Mouse (Mus musculus): ENCODE results near the gene Spata18. TPM values are rescaled to one million over a fixed set of nuclear protein-coding genes. Genes with fewer than 3 reads are reported as not detected.
A peak's percentile ranks its signal among the peaks of the same experiment; 100 is the strongest.

Spata18 gene
- total RNA-seq, 2 experiments from 2014 or later: 0.16 TPM; not detected in 1

DNA sequence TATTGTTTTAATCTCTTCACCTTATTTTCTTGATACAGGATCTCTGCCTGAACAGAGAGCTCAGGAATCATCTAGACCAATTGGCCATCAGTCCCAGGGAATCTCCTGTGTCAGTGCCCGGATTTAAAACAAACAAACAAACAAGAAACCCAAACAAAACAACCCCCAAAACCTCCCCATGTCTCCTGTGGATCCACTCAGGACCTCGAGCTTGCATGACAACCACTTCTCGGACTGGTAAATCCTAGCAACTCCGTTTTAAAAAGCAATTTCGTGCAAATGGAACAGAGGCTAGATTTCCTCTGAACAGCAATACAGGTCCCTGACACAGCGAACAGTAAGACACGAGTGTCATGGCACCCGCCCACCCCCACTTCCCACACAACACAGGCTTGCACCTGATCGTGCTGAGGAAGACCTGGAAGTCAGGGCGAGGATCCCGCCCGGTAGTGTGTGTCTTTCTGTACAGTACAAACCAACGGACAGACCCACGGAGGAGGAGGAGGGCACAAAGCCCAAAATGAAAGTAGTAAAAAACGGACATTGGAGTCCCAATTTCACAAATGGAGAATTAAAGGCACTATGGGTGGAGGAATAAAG is 714 bp upstream of the Spata18 start:
- intact Hi-C loops (cut with DNase I): no loop called here
- DNase-seq (ENCODE audit: low spot score in 2 of 2): no peak

DNA sequence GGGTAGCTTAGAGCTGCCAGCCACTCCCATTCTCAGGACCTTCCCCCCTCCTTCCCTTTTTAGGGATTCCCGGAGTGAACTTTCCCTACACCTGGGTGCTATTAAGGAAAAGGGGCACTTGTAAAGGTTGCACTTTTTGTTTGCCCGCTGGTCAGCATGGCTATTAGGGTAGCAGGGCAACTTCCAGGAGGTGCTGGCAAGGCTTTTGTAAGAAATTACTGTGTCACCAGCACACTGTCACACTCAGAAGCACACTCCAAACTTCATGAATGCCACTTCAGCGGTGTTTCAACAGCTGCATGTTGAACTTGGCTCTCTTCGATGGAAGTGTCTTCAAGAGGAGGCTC is 649 bp downstream of the Spata18 start:
- intact Hi-C loops (cut with DNase I): no loop called here
- DNase-seq (ENCODE audit: low spot score in 2 of 2): no peak

DNA sequence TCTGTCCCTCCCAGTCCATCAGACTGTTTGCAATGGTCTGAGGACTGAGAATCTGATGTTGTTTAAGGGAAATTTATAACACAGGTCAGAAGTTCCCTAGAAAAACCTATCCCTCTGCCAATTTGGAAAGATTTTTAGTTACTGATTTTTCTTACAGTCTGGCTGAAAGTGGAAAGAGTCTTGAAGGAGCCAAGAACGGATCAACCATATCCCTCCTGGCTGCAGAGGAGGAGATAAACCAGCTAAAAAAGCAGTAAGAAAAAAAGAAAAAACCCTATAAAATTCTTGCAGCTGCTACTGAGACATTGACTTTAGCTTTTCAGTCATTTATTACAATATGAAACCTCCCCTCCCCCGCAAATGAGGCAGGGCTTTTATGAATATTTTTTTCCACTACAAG is 15.5 kb downstream of the Spata18 start:
- intact Hi-C loops (cut with DNase I): no loop called here
- DNase-seq (ENCODE audit: low spot score in 2 of 2): no peak

DNA sequence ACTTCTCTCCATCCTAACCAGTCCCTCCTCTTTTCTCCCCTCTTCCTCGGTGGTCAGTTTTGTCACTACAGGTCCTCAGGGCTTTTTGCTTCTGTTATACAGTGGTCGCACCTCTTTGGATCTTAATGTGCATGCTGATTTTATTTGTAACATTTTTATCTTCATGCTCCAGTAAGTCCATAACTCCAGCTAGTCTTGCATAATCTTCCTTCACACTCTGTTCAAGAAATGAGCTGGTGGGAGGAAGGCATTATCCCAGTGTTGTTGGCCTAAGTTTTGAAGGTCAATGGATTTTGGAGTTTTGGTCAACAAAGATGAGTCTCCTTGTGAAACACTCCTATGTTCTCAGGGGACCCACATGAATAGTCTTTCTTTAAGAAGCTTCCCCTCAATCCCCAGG is 16.7 kb downstream of the Spata18 start:
- intact Hi-C loops (cut with DNase I): no loop called here
- peak in 1 of 2 experiments; percentile 17 for DNase-seq (ENCODE audit: low spot score in 2 of 2)

DNA sequence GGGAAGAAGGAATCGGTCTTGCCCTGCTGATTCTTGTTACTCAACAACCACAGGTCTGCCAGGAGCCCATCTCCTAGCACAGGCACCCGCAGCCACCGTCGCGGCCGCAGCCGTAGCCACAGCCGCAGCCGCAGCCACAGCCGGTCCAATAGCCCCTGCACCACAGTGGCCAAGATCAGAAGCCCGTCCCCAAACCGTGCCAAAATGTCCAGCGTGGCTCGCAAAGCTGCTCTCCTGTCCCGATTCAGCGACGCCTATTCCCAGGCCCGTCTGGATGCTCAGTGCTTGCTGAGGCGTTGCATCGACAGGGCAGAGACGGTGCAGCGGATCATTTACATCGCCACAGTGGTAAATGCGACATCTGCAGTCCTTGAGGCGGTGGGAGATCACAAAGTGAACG is 18.2 kb downstream of the Spata18 start:
- no peak for DNase-seq (ENCODE audit: low spot score in 2 of 2)
- intact Hi-C loops (cut with DNase I): no loop called here

DNA sequence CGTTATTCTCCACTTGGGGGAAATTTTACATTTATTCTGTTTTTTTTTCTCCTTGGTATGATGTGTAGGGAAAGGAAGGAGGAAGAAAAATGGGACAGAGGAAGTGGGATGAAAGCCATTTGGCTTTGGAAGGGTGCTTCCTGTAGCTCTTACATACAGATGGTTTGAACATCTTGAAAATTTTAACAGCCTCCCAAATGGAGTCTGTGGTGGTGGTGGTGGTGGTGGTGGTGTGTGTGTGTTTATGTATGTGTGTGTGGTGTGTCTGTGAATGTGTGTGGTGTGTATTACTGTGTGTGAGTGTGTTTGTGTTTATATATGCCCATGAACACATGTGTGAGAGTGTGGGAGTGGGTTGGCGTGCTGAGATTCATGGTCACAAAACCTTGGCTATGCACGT is 24.4 kb downstream of the Spata18 start:
- peak in 1 of 2 experiments; percentile 39 for DNase-seq (ENCODE audit: low spot score in 2 of 2)
- intact Hi-C loops (cut with DNase I): no loop called here

DNA sequence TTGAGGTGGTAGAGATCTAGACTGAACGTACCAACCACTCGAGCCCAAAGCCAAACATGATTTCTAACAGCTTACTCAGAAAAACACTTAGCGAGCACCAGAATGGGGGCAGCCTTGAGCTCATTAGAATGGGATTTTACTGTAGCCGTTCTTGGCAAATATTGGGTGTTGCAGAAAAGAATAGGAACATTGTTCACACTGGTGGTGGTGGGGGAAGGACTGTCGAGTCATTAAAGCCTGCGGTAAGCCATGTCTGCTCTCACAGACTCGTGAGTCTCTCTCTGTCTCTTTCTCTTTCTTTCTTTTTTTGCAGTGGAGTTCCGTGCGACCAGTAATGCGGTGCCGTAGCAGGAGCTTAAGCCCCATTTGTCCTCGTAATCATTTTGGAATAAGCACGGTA is 25.4 kb downstream of the Spata18 start:
- DNase-seq (ENCODE audit: low spot score in 2 of 2): peak in 1 of 2 experiments; percentile 19
- intact Hi-C loops (cut with DNase I): no loop called here

DNA sequence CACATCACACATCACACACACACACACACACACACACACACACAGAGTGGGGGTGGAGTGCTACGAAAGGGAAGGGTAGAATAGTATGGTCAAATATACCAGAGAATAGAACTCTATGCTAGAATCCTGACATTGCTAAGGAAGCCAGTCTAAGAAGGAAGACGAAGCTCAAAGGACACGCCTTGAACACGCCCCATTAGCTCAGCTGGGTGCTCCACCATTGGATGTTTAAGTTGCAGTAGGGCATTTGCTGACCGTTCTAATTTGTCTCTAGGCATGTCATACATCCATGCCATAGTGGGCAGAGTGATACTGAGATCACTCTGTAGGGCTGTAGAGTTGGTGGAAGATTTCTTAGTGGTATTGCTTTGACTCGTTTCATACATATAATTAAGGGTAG is 32.0 kb downstream of the Spata18 start:
- intact Hi-C loops (cut with DNase I): no loop called here
- DNase-seq (ENCODE audit: low spot score in 2 of 2): no peak

DNA sequence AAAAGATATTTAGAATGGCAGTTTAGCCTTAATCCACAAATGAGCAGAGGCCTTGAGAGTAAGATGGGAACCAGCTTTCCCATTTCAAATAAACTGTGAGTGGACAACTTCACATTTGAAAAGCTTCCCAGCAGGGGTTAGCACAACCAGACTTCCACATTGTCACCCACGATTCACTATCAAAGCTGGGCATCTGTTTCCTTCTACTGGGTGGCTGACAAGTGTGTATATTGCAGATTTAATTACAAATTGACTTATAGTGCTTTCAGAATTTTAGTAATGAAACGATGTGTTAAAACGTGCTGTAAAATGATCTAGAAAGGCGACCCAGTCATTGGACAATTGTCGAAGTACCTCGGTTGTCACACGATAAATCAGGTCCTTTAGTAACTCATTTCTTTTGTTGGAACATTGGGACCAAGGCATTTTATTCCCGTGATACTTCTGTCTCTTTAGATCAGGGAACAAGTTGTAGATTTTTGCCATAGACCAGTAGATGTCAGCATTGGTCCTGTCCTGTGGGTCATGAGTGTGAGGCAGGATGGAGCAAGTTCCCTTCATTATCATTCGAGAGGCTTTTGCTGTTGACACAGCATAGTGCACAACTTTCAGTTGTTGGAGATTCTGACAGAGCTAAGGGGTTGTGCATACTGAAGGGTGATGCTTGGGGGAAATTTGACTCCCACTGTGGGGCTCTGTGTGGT is 32.7 kb downstream of the Spata18 start:
- DNase-seq (ENCODE audit: low spot score in 2 of 2): no peak
- intact Hi-C loops (cut with DNase I): no loop called here

DNA sequence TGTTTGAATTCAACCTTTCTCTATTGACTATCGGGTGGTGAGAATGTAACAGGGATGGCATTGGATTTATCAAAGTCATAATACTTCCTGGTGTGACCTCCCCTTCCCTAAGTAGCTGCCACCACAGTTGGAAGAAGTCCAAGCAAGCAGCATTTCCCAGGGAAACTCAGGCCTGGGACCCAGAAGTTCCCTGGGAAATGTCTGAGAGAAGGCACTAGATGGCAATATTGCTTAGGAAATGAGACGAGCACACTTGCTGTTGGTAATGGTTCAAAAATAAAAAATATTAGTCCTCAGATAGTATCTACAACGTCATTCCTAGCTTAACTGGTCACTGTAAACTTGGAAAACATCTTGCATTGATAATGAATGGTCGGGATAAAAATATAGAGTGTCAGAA is 35.0 kb downstream of the Spata18 start:
- intact Hi-C loops (cut with DNase I): loop anchor here (5.0 kb wide), 4 partner anchors 66 to 1471 kb away; no protein-coding TSS in a partner anchor
- DNase-seq (ENCODE audit: low spot score in 2 of 2): no peak

DNA sequence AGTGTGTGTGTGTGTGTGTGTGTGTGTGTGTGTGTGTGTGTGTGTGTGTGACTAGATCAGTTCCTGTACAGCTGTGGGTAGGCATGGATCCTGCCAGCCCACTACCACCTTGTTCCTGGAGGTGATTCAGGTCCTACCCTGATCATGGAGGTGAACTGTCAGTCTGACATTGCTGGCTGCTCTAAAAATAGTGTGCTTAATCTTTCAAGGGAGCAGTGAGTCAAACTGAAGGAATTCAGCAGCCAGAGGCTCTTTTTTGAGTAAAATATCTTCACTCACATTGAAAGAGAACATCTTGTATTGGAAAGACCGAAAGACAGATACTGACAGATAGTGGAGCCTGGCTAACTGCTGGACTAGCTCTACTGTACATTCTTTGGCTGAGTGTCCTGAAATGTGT is 37.4 kb downstream of the Spata18 start:
- no peak for DNase-seq (ENCODE audit: low spot score in 2 of 2)
- intact Hi-C loops (cut with DNase I): loop anchor here (5.0 kb wide), 4 partner anchors 64 to 1469 kb away; no protein-coding TSS in a partner anchor

DNA sequence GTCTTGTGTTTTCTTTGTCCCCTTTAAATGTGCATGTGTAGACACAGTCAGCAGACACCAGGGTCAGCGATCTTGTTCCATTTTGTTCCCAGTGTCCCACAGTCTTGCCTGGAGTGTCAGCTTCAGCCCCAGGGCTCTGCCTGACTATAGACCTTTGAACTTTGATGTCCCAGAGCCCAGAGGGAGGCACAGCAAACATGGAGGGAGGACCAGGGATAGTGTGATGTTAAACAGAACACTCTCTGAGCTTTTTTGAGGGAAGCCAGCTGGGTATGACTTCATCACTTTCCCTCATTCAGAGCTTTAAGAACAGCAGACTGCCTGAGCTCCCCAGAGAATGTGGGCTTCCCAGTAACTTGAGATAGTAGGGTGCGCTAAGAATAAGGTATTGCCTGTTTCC is 39.0 kb downstream of the Spata18 start:
- DNase-seq (ENCODE audit: low spot score in 2 of 2): no peak
- intact Hi-C loops (cut with DNase I): no loop called here

DNA sequence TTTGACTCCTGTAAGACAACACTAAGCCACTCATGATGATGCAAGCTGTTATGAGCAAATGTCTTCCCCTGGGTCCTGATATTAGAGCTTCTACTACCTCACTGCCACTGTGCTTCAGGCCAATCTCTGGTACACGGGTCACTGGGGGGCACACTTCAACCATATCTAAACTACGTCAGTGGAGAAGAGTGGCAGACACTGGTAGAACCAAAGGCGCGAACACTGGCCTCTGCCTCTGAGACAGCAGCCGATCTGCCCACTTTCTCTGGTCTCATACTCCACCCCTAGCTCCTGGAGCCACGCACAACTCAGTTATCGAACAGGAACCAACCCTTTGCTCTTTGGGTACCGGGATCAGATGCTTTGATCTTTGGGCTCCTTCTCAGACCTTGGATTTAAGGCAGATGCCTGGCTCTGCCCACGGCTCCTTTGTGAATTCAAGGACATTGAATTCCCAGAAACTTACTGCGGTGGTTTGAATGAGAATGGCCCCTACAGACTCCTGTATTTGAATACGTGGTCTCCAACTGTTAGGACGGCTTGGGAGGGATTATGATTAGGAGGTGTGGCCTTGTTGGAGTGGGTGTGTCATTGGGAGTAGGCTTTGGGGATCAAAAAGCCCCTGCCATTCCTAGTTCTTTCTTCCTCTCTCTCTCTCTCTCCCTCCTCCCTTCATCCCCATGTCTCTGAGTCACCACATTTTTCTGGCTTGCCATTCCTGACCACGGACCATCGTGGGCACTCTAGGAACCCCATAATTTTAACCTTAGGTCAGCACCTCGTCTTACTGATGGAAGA is 40.7 kb downstream of the Spata18 start:
- DNase-seq (ENCODE audit: low spot score in 2 of 2): no peak
- intact Hi-C loops (cut with DNase I): no loop called here

DNA sequence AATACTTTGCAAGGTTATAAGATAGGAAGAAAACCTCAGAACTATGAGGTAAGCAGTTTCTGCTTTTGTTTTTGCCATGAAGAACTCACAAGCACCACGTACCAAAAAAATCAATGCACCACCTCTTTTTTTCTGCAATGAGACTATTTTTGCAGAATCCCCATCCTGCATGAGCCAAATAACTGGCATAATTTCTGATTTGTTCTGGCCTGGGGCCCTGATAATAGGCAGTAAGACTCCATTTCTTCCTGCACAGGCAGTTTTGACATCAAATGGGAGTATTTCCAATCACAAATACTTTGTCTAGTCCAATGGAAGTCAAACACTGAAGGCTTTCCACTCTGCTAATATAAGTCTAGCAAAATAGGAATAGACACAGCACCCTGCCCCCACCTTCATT is 42.6 kb downstream of the Spata18 start:
- intact Hi-C loops (cut with DNase I): no loop called here
- no peak for DNase-seq (ENCODE audit: low spot score in 2 of 2)

DNA sequence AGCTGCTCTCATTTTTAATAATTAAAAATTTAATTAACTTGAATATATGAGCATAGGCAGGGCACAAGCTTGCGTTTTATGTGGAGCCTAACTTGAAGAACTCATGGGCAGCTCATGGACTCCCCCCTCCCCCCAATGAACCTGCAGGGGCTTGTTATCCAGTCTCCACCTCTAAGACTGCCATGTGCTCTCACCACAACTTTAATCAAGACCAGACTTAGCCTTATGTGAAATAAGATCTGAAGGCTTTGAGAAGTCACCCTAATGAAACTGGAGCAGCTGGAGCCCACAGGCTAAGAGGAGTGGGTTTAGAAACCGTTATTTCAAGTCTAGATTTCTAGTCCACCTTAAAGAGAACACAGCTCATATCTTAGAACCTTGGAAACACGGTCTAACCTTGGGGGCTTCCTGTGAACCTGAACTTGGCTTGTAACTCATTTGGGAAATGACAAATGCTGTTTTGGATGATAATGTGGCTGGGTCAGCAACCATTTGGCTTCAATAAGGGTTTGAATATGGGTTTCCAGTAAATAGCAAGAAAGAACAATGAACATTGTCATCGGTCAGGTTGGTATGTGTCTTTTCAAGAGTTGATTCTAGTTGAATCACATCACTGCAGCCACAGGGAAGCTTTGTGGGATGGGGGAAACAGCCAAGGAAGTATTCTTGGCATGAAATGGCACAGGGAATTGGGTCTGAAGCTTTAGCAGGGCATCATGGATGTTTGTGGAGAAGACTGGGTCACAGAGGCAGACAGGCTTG is 43.3 kb downstream of the Spata18 start:
- intact Hi-C loops (cut with DNase I): no loop called here
- DNase-seq (ENCODE audit: low spot score in 2 of 2): no peak

DNA sequence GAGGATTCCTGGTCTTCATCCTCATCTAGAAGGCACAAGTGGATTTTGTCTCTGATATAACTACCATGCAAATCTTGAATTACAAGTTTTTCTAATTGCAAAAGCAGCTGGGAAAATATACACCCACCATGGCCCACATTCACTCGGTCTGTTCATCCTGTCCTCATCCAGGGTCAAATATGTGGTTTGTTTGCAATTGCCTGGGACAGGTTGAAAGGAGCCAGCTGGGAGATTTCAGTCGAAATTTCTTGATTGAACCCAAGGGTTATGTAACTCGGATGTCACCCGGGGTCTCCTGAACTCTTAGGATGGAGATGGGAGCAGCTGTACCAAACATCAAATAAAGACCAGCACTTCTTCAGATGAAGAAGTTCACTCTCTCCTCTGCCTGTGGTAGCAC is 46.5 kb downstream of the Spata18 start:
- intact Hi-C loops (cut with DNase I): no loop called here
- no peak for DNase-seq (ENCODE audit: low spot score in 2 of 2)

DNA sequence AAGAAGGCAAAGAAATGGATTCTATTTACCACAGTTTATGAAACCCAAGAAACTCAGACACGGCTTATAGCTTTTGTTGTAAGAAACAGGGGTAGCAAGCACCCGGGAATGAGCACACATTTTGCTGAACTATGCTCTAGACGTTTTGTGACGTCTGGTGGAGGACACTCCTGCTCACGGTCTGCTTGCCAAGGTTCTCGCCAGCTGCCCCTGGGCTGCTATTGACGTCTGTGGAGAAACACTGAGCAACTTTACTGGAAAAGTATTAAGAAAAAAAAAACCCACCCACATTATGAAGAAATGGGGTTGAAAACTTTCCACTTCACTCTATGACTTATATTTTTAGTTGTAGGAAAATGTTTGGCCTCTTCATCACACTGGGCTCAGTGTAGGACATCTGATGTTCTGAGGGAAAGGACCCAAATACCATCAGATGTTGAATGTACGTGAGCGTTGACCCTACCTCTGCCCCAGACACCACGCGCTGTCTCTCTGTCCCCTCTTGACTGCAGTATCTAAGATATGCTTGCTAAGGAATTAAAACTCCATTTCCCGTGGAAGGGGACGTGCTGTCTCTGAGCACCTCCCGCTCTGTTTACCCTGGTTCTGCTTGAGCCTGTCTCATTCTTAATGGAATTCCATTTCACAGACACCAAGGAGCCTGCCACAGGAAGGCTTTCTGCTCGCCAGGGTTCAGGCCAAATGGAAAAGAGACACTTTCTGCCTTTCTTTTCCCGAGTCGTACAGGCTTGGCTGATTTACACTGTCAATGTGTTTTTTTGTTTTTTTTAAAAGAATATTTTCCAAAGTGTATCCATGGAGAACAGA is 50.1 kb downstream of the Spata18 start:
- no peak for DNase-seq (ENCODE audit: low spot score in 2 of 2)
- intact Hi-C loops (cut with DNase I): no loop called here

DNA sequence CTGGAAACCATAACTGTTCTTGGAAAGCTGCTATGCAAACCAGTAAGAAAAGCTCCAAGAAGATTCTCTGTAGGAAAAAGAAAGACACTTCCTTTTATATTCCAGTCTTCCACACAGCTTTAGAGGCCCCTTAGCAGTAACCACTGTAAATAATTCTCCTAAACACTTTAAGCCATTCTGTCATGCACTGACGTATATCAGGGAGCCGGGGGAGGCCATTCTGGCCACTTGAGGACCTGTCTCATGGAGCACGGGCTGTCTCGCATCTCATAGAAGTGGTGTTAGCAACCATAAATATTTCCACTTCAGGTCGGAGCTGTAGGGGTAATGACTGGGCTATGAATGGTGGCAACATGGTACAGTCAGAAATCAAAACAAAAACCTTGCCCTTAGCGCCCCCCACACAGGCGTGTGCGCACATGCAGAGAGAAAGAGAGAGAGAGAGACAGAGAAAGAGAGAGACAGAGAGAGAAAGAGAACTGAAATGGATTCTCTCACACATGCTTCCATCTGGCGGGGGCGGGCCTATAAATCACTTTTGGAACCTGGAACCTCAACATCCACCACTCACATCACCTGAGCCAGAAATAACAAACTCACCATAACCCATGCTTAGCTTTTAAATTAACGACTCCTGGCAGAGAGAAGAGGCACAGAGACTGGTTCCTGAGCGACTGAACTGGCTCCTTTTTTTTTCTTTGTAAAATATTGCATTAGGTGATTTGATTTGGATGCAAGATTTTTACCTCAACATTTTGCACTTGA is 50.9 kb downstream of the Spata18 start:
- DNase-seq (ENCODE audit: low spot score in 2 of 2): no peak
- intact Hi-C loops (cut with DNase I): no loop called here

DNA sequence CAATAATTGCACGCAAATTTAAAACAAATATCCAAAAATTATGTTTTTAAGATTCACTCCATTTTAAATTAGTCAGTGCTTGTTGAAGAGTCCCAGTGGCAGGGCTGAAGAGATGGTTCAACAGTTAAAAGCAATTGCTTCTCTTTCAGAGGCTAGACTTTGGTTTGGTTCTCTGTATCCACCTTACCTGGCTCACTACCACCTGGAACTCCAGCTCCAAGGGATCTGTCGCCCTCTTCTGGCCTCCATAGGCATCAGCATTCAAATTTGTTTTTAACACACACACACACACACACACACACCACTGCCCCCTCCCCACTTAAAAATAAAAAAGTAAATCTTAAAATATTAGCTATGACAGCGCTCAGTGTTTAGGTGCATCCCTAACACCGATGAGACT is 51.9 kb downstream of the Spata18 start:
- intact Hi-C loops (cut with DNase I): no loop called here
- no peak for DNase-seq (ENCODE audit: low spot score in 2 of 2)

Measured in left cerebral cortex, postnatal 25 days (tissue).